Mouse (Mus musculus): ENCODE results near the gene Sync.

Gene Sync

GRCm38 (mm10) chr4:129303816-129304215 is 16.4 kb downstream of the Sync start:
- no peak for DNase-seq (ENCODE audit: low read depth, low spot score)

- no peak for DNase-seq (ENCODE audit: low read depth, low spot score)
Measured at GRCm38 (mm10) chr4:129304306-129304705, 16.9 kb downstream of the Sync start.

- no peak for DNase-seq (ENCODE audit: low read depth, low spot score)
Measured at GRCm38 (mm10) chr4:129307936-129308335, 20.5 kb downstream of the Sync start.

GRCm38 (mm10) chr4:129313886-129314285 is 26.5 kb downstream of the Sync start:
- DNase-seq (ENCODE audit: low read depth, low spot score), result no peak

- DNase-seq (ENCODE audit: low read depth, low spot score), result no peak
Measured at GRCm38 (mm10) chr4:129320876-129321275, 33.5 kb downstream of the Sync start.

- DNase-seq (ENCODE audit: low read depth, low spot score), result no peak
Measured at GRCm38 (mm10) chr4:129322042-129322441, 34.6 kb downstream of the Sync start.

- no peak for DNase-seq (ENCODE audit: low read depth, low spot score)
Measured at GRCm38 (mm10) chr4:129323491-129323890, 36.1 kb downstream of the Sync start.

- no peak for DNase-seq (ENCODE audit: low read depth, low spot score)
Measured at GRCm38 (mm10) chr4:129324756-129325155, 37.3 kb downstream of the Sync start.

- DNase-seq (ENCODE audit: low read depth, low spot score), result no peak
Measured at GRCm38 (mm10) chr4:129326191-129326590, 38.8 kb downstream of the Sync start.

- no peak for DNase-seq (ENCODE audit: low read depth, low spot score)
Measured at GRCm38 (mm10) chr4:129332846-129333245, 45.4 kb downstream of the Sync start.

- DNase-seq (ENCODE audit: low read depth, low spot score), result no peak
Measured at GRCm38 (mm10) chr4:129334677-129335215, 47.3 kb downstream of the Sync start.

GRCm38 (mm10) chr4:129335216-129336074 is 48.0 kb downstream of the Sync start, which contains the start of the genes Rbbp4 and Zbtb8os:
TSS of gene Rbbp4 (minus strand) at chr4:129335370.
TSS of gene Zbtb8os (plus strand) at chr4:129335695.
- DNase-seq (ENCODE audit: low read depth, low spot score), result peak; percentile 100

- no peak for DNase-seq (ENCODE audit: low read depth, low spot score)
Measured at GRCm38 (mm10) chr4:129336291-129336690, 48.9 kb downstream of the Sync start.

- no peak for DNase-seq (ENCODE audit: low read depth, low spot score)
Measured at GRCm38 (mm10) chr4:129339743-129340142, 52.3 kb downstream of the Sync start.

- no peak for DNase-seq (ENCODE audit: low read depth, low spot score)
Measured at GRCm38 (mm10) chr4:129341888-129342287, 54.5 kb downstream of the Sync start.

- no peak for DNase-seq (ENCODE audit: low read depth, low spot score)
Measured at GRCm38 (mm10) chr4:129342705-129343104, 55.3 kb downstream of the Sync start.

GRCm38 (mm10) chr4:129346481-129347154 is 59.2 kb downstream of the Sync start:
- no peak for DNase-seq (ENCODE audit: low read depth, low spot score)

- peak; percentile 82 for DNase-seq (ENCODE audit: low read depth, low spot score)
Measured at GRCm38 (mm10) chr4:129350644-129351043, 63.2 kb downstream of the Sync start.

GRCm38 (mm10) chr4:129351111-129351510 is 63.7 kb downstream of the Sync start:
- no peak for DNase-seq (ENCODE audit: low read depth, low spot score)

- peak; percentile 82 for DNase-seq (ENCODE audit: low read depth, low spot score)
Measured at GRCm38 (mm10) chr4:129353176-129353575, 65.8 kb downstream of the Sync start.

GRCm38 (mm10) chr4:129354236-129354635 is 66.8 kb downstream of the Sync start:
- DNase-seq (ENCODE audit: low read depth, low spot score), result no peak

- no peak for DNase-seq (ENCODE audit: low read depth, low spot score)
Measured at GRCm38 (mm10) chr4:129357613-129358163, 70.3 kb downstream of the Sync start.
